Mouse (Mus musculus): ENCODE data around the gene Gm525. TPM values are rescaled to one million over a fixed set of nuclear protein-coding genes. Genes with fewer than 3 reads are reported as not detected.

Gm525 gene
- total and polyA plus RNA-seq, 2 experiments from 2014 or later: 0.48 TPM; not detected in 1

DNA sequence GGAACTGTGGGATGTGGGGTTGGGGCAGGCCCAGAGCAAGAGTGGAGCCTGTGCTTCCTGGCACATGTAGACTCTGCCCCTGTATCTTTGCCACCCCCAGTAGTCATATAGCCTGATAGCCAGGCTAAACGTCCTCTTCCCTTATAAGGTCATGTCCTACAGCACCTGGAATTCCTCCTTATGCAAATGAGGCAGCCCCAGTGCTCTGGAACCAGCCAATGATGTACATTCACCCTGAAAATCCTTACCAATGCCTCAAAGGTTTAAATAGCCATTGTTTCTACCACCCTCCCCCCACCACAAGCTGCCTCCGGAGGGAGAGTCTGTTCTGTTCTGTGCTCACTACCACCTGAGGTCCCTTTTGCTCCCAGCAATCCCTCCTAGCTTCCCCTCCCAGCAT is 60.6 kb downstream of the Gm525 start:
- no peaks in the 10 kb centered on the region for H3K27me3 ChIP-seq (ENCODE audit: insufficient read depth, low read length)
- H3K27ac ChIP-seq: no peak overlapping the region
- DNase-seq (ENCODE audit: low spot score) (no peak), ATAC-seq (no peak)
- H3K9ac ChIP-seq (replicated peaks; ENCODE audit: low read length): no peak overlapping the region
- WGBS: 34% methylated on average over 2 of the region's 2 CpGs
- TF ChIP-seq CTCF (IDR thresholded peaks at IDR 0.05; ENCODE audit: low read depth): no peak
- H3K36me3 ChIP-seq (ENCODE audit: insufficient read depth, low read length): no peaks in the 10 kb centered on the region
- H3K4me3 ChIP-seq (ENCODE audit: low read length): no peak overlapping the region
- H3K4me2 ChIP-seq (ENCODE audit: low read depth, low read length): no peak overlapping the region
- no peaks in the 10 kb centered on the region for H3K4me1 ChIP-seq (ENCODE audit: insufficient read depth, low read length)
- H3K9me3 ChIP-seq (ENCODE audit: low read length): no peaks in the 10 kb centered on the region

DNA sequence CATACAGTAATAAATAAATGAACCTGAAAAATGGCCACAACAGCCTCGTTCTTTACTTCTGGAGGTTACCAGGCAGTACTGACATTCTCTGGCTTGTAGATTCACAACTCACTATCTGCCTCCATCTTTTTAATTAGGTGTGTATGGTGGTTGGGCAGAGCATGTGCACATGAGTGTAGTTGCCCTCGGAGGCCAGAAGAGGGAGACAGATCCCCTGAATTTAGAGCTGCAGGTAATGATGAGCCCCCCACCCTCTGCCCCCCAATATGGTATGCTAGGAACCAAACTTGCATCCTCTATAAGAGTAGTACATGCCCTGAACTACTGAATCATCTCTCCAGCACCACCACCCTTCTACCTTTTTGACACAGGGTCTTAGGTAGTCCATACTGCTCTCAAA is 64.3 kb downstream of the Gm525 start:
- no peaks in the 10 kb centered on the region for H3K9me3 ChIP-seq (ENCODE audit: low read length)
- H3K4me1 ChIP-seq (ENCODE audit: insufficient read depth, low read length): no peaks in the 10 kb centered on the region
- H3K4me3 ChIP-seq (ENCODE audit: low read length): no peak overlapping the region
- peak; percentile 11; the same call in 1 of the 2 replicates for TF ChIP-seq CTCF (IDR thresholded peaks at IDR 0.05; ENCODE audit: low read depth)
- ATAC-seq (no peak), DNase-seq (ENCODE audit: low spot score) (no peak)
- H3K27ac ChIP-seq: no peak overlapping the region
- no peaks in the 10 kb centered on the region for H3K36me3 ChIP-seq (ENCODE audit: insufficient read depth, low read length)
- WGBS: 96% methylated on average over 2 of the region's 2 CpGs
- no peak overlapping the region for H3K4me2 ChIP-seq (ENCODE audit: low read depth, low read length)
- no peaks in the 10 kb centered on the region for H3K27me3 ChIP-seq (ENCODE audit: insufficient read depth, low read length)
- H3K9ac ChIP-seq (replicated peaks; ENCODE audit: low read length): no peak overlapping the region

Other genes with a start within 250 kb of the Gm525 start
- 38.7 and 51.5 TPM in 2 replicates for gene Akap1, start 209.3 kb upstream of the Gm525 start, total RNA-seq (2014; rRNA removed)
- gene Akap1, start 209.3 kb upstream of the Gm525 start, polyA plus RNA-seq (2015; fragmentation: Nextera tagmentation; extraction: Ambion mirVana): 19.5 and 20.8 TPM in 2 replicates
- 21.3 and 26.0 TPM in 2 replicates for gene Scpep1, start 118.4 kb upstream of the Gm525 start, total RNA-seq (2014; rRNA removed)
- gene Scpep1, start 118.4 kb upstream of the Gm525 start, polyA plus RNA-seq (2015; fragmentation: Nextera tagmentation; extraction: Ambion mirVana): 32.4 and 33.3 TPM in 2 replicates
- gene Elobl, start 106.9 kb upstream of the Gm525 start, total RNA-seq (2014; rRNA removed): not detected in 2 replicates
- gene Elobl, start 106.9 kb upstream of the Gm525 start, polyA plus RNA-seq (2015; fragmentation: Nextera tagmentation; extraction: Ambion mirVana): not detected in 2 replicates
- 21.7 and 29.0 TPM in 2 replicates for gene Coil, start 103.6 kb upstream of the Gm525 start, total RNA-seq (2014; rRNA removed)
- gene Coil, start 103.6 kb upstream of the Gm525 start, polyA plus RNA-seq (2015; fragmentation: Nextera tagmentation; extraction: Ambion mirVana): 22.8 and 24.7 TPM in 2 replicates
- gene Trim25, start 74.5 kb upstream of the Gm525 start, total RNA-seq (2014; rRNA removed): 0.97 and 4.6 TPM in 2 replicates
- gene Trim25, start 74.5 kb upstream of the Gm525 start, polyA plus RNA-seq (2015; fragmentation: Nextera tagmentation; extraction: Ambion mirVana): 5.3 and 6.2 TPM in 2 replicates
- 32.6 and 33.5 TPM in 2 replicates for gene Dgke, start 7.0 kb upstream of the Gm525 start, total RNA-seq (2014; rRNA removed)
- gene Dgke, start 7.0 kb upstream of the Gm525 start, polyA plus RNA-seq (2015; fragmentation: Nextera tagmentation; extraction: Ambion mirVana): 14.6 and 14.7 TPM in 2 replicates
- 18.0 and 20.5 TPM in 2 replicates for gene Nog, start 228.5 kb downstream of the Gm525 start, total RNA-seq (2014; rRNA removed)
- 5.2 and 5.7 TPM in 2 replicates for gene Nog, start 228.5 kb downstream of the Gm525 start, polyA plus RNA-seq (2015; fragmentation: Nextera tagmentation; extraction: Ambion mirVana)